Mouse (Mus musculus): ENCODE results near the gene Msh3.
"Not testable (repeated sequence)": the region's sequence is repeated elsewhere in the genome, so short reads cannot be mapped to it uniquely, and the experiment has no call there.

Msh3 gene

GRCm38 (mm10) chr13:92246966-92247365 is 107.8 kb downstream of the Msh3 start:
- no peak for DNase-seq

DNA sequence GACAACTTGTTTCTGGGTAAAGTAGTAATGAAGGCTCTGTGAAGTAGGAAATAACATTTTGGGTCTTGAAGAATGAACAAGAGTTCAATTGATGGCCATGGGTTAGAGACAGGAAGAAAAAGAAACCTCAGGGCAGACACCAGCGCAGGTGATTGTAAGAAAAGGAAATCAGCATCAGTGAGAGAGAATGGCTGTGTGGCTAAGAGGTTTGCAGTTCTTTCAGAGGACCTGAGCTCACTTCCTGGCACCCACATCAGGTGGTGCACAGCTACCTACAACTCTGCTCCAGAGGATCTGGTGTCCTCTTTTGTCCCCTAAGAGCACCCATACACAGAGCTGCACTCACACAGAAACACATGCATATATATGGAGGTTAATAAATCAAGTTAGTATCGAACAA is 110.1 kb downstream of the Msh3 start:
- DNase-seq, result no peak

DNA sequence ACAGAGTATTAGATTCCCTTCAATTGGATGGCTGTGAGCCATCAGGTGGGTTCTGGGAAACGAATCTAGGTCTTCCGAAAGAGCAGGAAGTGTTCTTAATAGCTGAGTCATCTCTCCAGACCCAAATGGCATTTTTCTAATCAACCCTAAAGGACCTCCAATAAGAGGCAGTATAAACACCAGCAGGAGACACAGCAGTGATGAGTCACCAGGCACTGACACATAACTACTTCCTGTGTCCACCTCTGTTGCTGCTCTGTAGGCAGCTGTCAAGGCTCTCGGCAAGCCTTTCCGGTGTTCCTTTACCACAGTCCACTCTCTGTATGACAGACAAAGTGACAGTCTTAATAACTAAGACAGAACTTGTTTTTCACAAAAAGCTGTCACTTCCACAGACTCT is 113.4 kb downstream of the Msh3 start:
- DNase-seq, result no peak

GRCm38 (mm10) chr13:92237887-92238286 is 116.9 kb downstream of the Msh3 start:
- no peak for DNase-seq

DNA sequence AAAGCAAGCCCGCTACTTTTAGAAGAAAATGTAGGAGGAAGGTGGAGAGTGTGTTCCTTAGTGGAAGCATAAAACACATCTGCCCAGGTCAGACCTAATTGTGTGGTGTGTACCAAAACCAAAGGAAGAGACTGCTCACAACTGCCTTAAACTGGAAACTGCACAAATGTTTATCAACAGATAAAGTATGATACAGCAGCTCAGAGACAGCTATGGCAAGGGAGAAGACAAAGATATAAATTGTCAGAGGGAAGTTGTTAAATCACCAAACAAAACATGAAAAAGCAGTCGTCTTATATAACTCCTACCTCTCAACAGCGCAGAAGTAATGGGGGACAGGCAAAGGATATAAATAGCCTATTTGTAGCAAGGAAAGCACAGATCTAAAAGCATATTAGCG is 117.8 kb downstream of the Msh3 start:
- no peak for DNase-seq

DNA sequence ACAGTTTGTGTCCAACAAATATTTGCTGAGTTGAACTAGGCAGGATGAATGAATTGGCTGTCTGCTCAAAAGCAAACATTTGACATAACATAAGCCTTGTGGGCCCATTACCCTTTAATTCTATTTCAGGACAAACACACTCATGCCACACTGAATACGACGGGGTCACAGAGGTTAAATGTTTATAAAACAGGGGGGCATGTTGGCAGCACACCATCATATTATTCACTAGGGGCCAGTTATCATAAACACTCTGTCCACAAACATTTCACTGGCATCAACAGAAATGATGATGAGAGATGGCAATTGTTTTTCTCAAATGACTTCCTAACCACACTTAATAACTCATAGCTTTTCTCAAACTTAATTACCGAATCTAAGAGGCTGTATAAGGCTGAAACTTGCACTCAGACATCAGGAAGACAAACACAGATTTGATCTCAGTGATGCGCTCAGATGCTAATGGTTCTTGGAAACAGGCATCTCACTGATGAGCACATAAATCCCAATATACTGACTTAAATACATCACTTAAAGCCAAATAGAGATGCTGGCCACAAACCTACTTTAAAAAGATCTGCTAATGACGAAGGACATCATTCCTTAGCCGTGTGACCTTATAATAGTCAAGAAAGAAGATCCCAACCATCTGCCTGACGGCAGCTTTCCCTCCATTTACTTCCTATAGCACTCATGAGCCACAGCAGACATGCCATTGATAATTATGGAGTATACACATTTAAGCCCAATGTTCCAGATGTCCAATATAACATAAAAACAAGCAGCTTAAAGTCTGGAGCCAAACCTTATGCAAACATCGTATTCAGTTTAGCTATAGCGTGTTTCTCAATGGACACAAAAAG is 122.5 kb downstream of the Msh3 start:
- no peak for DNase-seq

DNA sequence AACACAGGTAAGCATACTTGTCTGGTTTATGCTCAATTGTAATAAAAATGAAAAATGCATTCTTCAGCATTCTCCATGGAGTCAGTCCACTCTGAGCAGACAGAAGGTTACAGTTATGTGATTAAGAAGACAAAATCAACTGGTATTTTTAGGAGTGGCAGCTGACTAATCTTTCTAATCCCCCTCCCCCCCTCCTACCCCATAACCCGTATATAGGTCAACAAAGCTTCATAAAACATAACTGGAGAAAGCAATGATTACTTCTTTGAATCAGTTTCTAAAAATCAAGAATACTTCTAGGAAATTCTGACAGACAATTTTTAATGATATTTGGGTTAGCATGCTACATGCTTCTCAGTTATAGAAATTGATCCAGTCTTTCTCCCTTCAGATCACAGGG is 126.8 kb downstream of the Msh3 start:
- DNase-seq, result no peak

DNA sequence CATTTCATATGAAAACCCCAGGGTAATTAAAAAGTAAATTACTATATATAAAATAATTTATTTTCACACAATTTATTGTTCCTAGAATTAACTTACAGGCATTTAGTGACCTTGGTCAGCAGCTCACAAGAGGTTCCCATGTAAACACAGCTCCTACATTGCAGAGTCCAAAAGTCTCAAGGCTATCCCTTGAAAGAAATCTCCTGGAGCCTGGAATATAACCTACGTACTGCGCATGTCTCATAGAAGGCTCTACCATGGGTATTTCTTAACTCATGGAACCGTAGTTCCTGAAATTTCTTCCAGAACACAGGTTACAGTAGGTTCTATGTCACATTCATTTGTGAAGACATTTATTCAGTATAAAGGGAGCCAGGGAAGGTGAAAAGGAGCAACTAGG is 131.2 kb downstream of the Msh3 start:
- DNase-seq, result no peak

DNA sequence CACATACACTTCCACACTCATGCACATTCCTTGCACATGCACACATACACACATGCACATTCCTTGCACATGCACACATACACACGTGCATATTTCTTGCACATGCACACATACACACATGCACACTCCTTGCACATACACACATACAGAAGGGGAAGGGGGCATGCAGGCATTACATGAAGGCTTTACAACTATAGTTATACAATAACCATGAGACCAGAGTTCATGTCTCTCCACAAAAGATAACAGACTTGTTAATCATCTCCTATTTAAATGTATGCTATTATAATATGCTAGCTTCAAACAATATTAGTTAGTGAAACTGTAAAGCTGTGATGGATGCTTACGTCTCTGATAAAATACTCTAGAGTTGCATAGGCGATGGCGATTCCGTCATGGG is 132.0 kb downstream of the Msh3 start:
- DNase-seq, result no peak

GRCm38 (mm10) chr13:92219774-92220173 is 135.0 kb downstream of the Msh3 start:
- no peak for DNase-seq

DNA sequence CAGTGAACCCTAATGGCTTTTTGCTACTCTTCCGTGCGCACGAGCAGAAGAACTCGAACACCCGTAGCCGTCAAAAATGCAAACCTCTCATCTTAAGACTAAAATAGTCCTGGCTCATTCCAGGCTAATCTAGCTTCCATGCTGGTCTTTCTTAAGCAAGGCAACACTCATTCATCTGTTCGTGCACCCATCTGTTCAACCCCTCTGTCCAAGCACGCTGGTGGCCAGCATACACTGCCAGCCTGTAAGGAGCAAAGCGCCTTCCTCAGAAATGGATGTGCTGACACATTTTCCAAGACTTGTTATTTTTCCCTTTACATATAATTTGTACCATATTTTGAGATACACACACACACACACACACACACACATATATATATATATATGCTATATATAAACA is 137.6 kb downstream of the Msh3 start:
- no peak for DNase-seq

- no peak for DNase-seq
Observed at GRCm38 (mm10) chr13:92196860-92197259, 157.9 kb downstream of the Msh3 start.

DNA sequence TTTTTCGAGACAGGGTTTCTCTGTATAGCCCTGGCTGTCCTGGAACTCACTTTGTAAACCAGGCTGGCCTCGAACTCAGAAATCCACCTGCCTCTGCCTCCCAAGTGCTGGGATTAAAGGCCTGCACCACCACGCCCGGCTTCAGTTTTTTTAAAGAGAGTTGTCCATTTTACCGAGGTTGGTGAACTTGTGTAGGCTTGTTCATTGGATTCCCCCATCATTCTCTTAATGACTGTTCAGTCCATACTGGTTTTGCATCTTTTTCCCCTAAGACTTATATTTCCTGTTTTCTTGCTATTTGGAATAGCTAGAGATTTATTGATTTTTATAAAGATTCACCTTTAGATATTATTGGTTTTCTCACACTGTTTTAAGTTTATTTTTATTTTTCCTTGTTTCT is 161.0 kb downstream of the Msh3 start:
- DNase-seq, result not testable (repeated sequence)

DNA sequence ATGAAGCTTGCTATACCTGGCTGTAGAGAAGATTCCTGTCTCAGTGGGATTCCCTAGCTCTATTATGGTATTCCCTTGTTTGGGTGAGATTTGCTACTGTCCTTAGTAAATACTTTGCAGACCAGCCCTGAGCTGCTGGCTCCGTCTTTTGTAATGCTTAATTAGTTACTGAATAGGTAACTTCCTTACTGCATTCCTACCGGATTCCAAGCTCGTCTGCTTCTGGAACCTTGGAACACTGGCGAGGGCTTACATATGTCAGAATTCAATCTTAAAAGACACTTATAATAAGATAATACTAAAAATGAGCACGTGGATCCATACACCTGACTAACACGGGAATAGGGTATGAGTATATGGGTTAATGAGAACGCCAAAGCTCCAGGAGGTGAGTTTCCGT is 182.1 kb downstream of the Msh3 start:
- not testable (repeated sequence) for DNase-seq
